ENCODE assay signal across 8 mouse cellular contexts in the genomic region with DNA sequence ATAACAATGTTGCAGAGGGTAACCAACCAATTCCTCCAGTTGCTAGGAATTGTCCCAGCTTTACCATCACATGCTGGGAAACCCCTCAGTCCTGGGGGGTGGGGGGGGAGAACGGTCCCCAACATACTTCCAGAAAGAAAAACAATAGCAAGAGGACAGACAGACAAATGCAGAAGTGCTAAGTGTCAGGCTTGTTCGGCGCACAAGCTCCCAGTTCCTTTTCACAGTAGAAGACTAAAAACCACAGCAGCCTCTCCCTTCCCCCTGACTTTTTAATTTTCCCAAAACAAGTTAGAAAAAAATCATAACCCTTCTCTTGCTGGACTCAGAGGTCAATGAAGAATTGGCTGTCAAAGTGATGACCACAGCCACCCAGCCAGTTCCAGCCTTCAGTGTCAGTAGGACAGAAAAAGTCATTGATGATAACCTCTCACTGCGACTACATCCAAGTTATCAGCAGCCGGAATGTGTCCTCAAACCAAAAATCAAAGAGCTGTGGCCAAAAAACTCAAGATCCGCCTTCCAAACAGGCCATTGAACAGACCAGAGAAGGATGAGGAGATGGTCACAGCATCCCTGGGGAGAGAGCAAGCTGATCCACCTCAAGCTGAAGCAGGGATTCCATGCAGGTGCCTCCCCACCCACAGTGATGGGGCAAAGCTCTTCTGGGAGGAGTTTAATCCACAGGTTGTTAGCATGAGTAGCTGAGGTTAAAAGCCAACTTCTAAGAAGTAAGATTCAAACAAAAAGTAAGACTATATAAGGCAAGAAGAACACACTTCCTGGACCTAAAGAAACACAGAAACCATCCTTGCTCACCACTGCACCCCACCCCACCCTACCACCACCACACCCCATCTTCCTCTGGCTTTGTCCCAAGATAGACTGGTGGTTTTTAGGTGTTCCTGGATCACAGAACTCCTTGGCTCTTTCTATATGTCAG. TPM values are rescaled to one million over a fixed set of nuclear protein-coding genes. Genes with fewer than 3 reads are reported as not detected.
DNase-seq lines count a peak whose midpoint lies in the region; ATAC-seq and TF ChIP-seq lines count a peak whose summit lies in the region.

No protein-coding gene starts in this region.

- no peak overlapping the region for H3K4me3 ChIP-seq in heart, embryonic 11.5 days (ENCODE audit: low read depth, low read length)
- 0 out of 2 replicates have a peak overlapping the region, but pooled peaks have one; percentile 82 for H3K4me3 ChIP-seq in midbrain, embryonic 13.5 days (replicated peaks)
- H3K4me3 ChIP-seq in midbrain, embryonic 11.5 days (ENCODE audit: low read depth, low read length), result no peak overlapping the region
- peak overlapping the region; percentile 92; the same call in 1 of the 2 replicates for H3K4me3 ChIP-seq in liver, postnatal 0 days (ENCODE audit: low read depth, low read length)

- intact Hi-C loops in left cerebral cortex, postnatal 4 days (cut with DNase I), result no loop called here

- no peak overlapping the region for H3K4me2 ChIP-seq in heart, embryonic 11.5 days
- H3K4me2 ChIP-seq in midbrain, embryonic 13.5 days (replicated peaks), result peak overlapping the region; percentile 76; the same call in 1 of the 2 replicates
- no peak overlapping the region for H3K4me2 ChIP-seq in midbrain, embryonic 11.5 days
- H3K4me2 ChIP-seq in liver, postnatal 0 days (ENCODE audit: low read depth, low read length), result peak overlapping the region; percentile 83

- peak; percentile 91 for DNase-seq in heart, adult 11 months
- no peak for DNase-seq in midbrain, embryonic 11.5 days (ENCODE audit: low spot score, missing footprints)
- DNase-seq in liver, postnatal 0 days, result no peak
- DNase-seq in thymus, postnatal 36 days, result peak; percentile 64 to 69
- DNase-seq in left cerebral cortex, postnatal 4 days, result no peak
- DNase-seq in embryo, embryonic 10.5 days (ENCODE audit: low spot score), result no peak

- H3K4me1 ChIP-seq in heart, embryonic 11.5 days (ENCODE audit: control insufficient read depth, insufficient read depth, low read length), result peaks cover 17% of the 10 kb centered on the region
- H3K4me1 ChIP-seq in midbrain, embryonic 13.5 days (replicated peaks), result peaks cover 40% of the 10 kb centered on the region
- no peaks in the 10 kb centered on the region for H3K4me1 ChIP-seq in midbrain, embryonic 11.5 days (ENCODE audit: control insufficient read depth, insufficient read depth, low read length)
- H3K4me1 ChIP-seq in liver, postnatal 0 days (ENCODE audit: insufficient read depth), result peaks cover 11% of the 10 kb centered on the region

- TF ChIP-seq EP300 in liver, postnatal 0 days (IDR thresholded peaks at IDR 0.05; ENCODE audit: low read depth), result no peak

- no peak overlapping the region for H3K27ac ChIP-seq in heart, embryonic 11.5 days (ENCODE audit: low read depth, low read length)
- H3K27ac ChIP-seq in midbrain, embryonic 13.5 days, result no peak overlapping the region
- no peak overlapping the region for H3K27ac ChIP-seq in midbrain, embryonic 11.5 days (ENCODE audit: low read depth, low read length)
- H3K27ac ChIP-seq in liver, postnatal 0 days (ENCODE audit: low read depth), result peak overlapping the region; percentile 50

- H3K9me3 ChIP-seq in heart, embryonic 11.5 days (replicated peaks; ENCODE audit: control insufficient read depth, low read length), result no peaks in the 10 kb centered on the region
- H3K9me3 ChIP-seq in midbrain, embryonic 13.5 days, result no peaks in the 10 kb centered on the region
- H3K9me3 ChIP-seq in midbrain, embryonic 11.5 days (ENCODE audit: control insufficient read depth, low read length), result no peaks in the 10 kb centered on the region
- H3K9me3 ChIP-seq in liver, postnatal 0 days (ENCODE audit: low read length), result no peaks in the 10 kb centered on the region

- no peak overlapping the region for H3K9ac ChIP-seq in heart, embryonic 11.5 days (ENCODE audit: low read depth, low read length)
- no peak overlapping the region for H3K9ac ChIP-seq in midbrain, embryonic 13.5 days (replicated peaks)
- no peak overlapping the region for H3K9ac ChIP-seq in midbrain, embryonic 11.5 days (ENCODE audit: low read length)
- no peak overlapping the region for H3K9ac ChIP-seq in liver, postnatal 0 days (replicated peaks)

- H3K27me3 ChIP-seq in heart, embryonic 11.5 days (ENCODE audit: control insufficient read depth, insufficient read depth, low read length), result no peaks in the 10 kb centered on the region
- 0 out of 2 replicates have a peak, but pooled peaks cover 7% of the 10 kb centered on the region for H3K27me3 ChIP-seq in midbrain, embryonic 13.5 days
- peaks cover 2% of the 10 kb centered on the region for H3K27me3 ChIP-seq in midbrain, embryonic 11.5 days (ENCODE audit: control insufficient read depth, insufficient read depth, low read length)
- H3K27me3 ChIP-seq in liver, postnatal 0 days (ENCODE audit: insufficient read depth, low read length), result peaks cover 9% of the 10 kb centered on the region; the same call in 1 of the 2 replicates

- 66% methylated on average over 6 of the region's 6 CpGs for WGBS in heart, embryonic 11.5 days (ENCODE audit: insufficient replicate concordance)
- 86% methylated on average over 6 of the region's 6 CpGs for WGBS in midbrain, embryonic 13.5 days
- 86% methylated on average over 6 of the region's 6 CpGs for WGBS in midbrain, embryonic 11.5 days
- 31% methylated on average over 6 of the region's 6 CpGs for WGBS in liver, postnatal 0 days (ENCODE audit: insufficient replicate concordance)

- TF ChIP-seq CTCF in liver, postnatal 0 days (IDR thresholded peaks at IDR 0.05; ENCODE audit: low read depth), result no peak

- H3K36me3 ChIP-seq in heart, embryonic 11.5 days (ENCODE audit: control insufficient read depth, insufficient read depth, low read length), result no peaks in the 10 kb centered on the region
- H3K36me3 ChIP-seq in midbrain, embryonic 13.5 days, result no peaks in the 10 kb centered on the region
- H3K36me3 ChIP-seq in midbrain, embryonic 11.5 days (ENCODE audit: control insufficient read depth, insufficient read depth, low read length), result no peaks in the 10 kb centered on the region
- no peaks in the 10 kb centered on the region for H3K36me3 ChIP-seq in liver, postnatal 0 days (replicated peaks; ENCODE audit: insufficient read depth, low read length)

- ATAC-seq in heart, embryonic 11.5 days (replicated peaks; ENCODE audit: insufficient number of reproducible peaks, low FRiP score, low TSS enrichment), result no peak
- no peak for ATAC-seq in midbrain, embryonic 13.5 days
- no peak for ATAC-seq in midbrain, embryonic 11.5 days (ENCODE audit: low FRiP score)
- no peak for ATAC-seq in liver, postnatal 0 days

RNA-seq across cellular contexts. Expression of gene Ankrd44, which starts 2.5 kb away (rescaled TPM):
- polyA plus RNA-seq in heart, embryonic 11.5 days (2014; fragmentation: Nextera tagmentation; extraction: Ambion mirVana), result 11.1 and 14.0 TPM in 2 replicates
- 19.7 and 22.2 TPM in 2 replicates for polyA plus RNA-seq in midbrain, embryonic 13.5 days (2015; fragmentation: Nextera tagmentation; extraction: Ambion mirVana)
- polyA plus RNA-seq in midbrain, embryonic 11.5 days (2014; fragmentation: Nextera tagmentation; extraction: Ambion mirVana), result 10.1 and 14.0 TPM in 2 replicates
- 4.0 and 4.7 TPM in 2 replicates for polyA plus RNA-seq in liver, postnatal 0 days (2015; fragmentation: Nextera tagmentation; extraction: Ambion mirVana)
- total RNA-seq in left cerebral cortex, postnatal 4 days (2021), result 10 to 100 TPM; 88.1 to 88.4 TPM

Comparison
In these comparisons a context has a peak if more than half of its experiments do, and no peak if none do; other contexts are left out.
1. H3K4me2 ChIP-seq: peak in midbrain, embryonic 13.5 days (single experiment) and liver, postnatal 0 days (single experiment); none in heart, embryonic 11.5 days (single experiment) and midbrain, embryonic 11.5 days (single experiment).
2. H3K4me3 ChIP-seq: peak in midbrain, embryonic 13.5 days (single experiment) and liver, postnatal 0 days (single experiment); none in heart, embryonic 11.5 days (single experiment) and midbrain, embryonic 11.5 days (single experiment).
3. DNase-seq: peak in heart, adult 11 months (single experiment) and thymus, postnatal 36 days (2 of 2); none in midbrain, embryonic 11.5 days (single experiment), liver, postnatal 0 days (single experiment), left cerebral cortex, postnatal 4 days (single experiment) and embryo, embryonic 10.5 days (single experiment).